Mouse (Mus musculus) testis, adult 2 months (tissue): Measurements from ENCODE around the gene Clcnka.
A peak's percentile ranks its signal among the peaks of the same experiment; 100 is the strongest.

Source experiments
- CTCF ChIP-seq: fragments of 200-500 bp; IDR thresholded peaks from 2 replicates; pipeline ENCODE4 v1.5.1; 2012; ENCODE audit warnings: low read depth, mild to moderate bottlenecking, inconsistent platforms, low read length, moderate library complexity; ENCODE audit not compliant: control insufficient read depth, insufficient read depth, insufficient replicate concordance
- POLR2A ChIP-seq: fragments of 200-500 bp; IDR thresholded peaks from 2 replicates; pipeline ENCODE4 v1.6.1; 2012; ENCODE audit warnings: low read depth, mild to moderate bottlenecking, inconsistent platforms, low read length, moderate library complexity; ENCODE audit not compliant: control insufficient read depth

DNA sequence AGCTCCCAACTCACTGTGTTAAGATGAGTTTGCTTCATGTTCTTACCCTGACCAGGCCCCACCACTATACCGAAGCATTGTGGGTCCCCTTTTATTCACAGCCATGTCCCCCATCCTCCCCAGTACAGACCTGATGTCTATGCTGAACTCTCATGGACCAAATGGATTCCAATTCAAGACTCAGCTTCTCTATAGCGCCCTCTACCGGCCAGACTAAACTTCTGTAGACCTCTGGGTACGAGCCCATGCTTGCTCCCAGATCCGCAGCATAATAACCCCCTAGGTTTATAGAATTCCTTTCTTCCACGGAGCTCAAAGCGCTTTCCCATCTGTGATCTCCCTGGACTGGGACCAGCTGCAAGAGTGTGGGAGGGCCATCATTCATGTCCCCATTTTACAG lies 37.7 kb downstream of the Clcnka start:
- no peak for TF ChIP-seq POLR2A
- 0 out of 2 replicates have a peak, but pooled peaks have one; percentile 21 for TF ChIP-seq CTCF
